Mouse (Mus musculus) layer of hippocampus, postnatal 25 days (tissue): ENCODE data around the gene Itgb1bp1. TPM values are rescaled to one million over a fixed set of nuclear protein-coding genes. Genes with fewer than 3 reads are reported as not detected.

Experiments
- DNase-seq, 2 experiments: peaks; one replicate each; pipeline ENCODE4 v3.0.0; 2022; ENCODE audit warnings: mixed read lengths in 2 of 2, low spot score in 1 of 2; ENCODE audit errors: extremely low spot score in 1 of 2
- total RNA-seq, 2 experiments: library from RNA; stranded (reverse); gene quantifications; 2 replicates each; pipeline ENCODE4 v1.2.3; 2021

The Itgb1bp1 gene
- total RNA-seq, 2 experiments from 2014 or later: 44.4 to 48.6 TPM

GRCm38 (mm10) chr12:21207422-21207821 is 78.7 kb downstream of the Itgb1bp1 start:
- DNase-seq: no peak

- no peak for DNase-seq
Measured at GRCm38 (mm10) chr12:21205799-21206198, 80.3 kb downstream of the Itgb1bp1 start.

DNA sequence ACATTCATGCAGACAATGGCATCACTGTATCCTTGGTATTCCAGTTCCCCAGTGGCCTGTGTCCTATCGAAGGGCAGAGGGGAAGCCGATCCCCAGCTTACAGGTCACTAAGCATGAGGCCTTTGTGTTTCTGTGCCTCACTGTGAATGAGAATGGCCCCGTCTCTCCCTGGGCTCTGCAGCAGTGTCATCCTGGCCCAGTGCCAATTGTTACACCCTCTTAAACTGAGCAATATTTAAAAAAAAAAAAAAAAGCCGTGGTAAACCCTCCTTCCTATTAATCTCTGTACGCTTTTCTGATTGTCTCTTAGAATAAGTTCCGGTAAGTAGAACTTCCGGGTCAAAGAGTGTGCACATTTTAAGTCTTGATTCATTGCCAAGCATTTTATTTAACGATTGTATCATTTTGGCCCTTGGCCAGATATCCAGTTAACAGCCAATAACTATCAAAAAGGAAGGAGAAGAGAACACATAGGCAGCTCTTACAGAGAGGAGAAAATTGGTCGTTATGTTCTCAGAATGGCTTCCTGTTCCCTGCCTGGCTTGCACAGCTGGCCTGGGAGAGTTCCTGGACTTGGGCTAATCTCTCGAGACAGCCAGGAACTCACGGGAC is 81.3 kb downstream of the Itgb1bp1 start:
- DNase-seq: no peak

- DNase-seq: no peak
Measured at GRCm38 (mm10) chr12:21201485-21202269, 84.4 kb downstream of the Itgb1bp1 start.

DNA sequence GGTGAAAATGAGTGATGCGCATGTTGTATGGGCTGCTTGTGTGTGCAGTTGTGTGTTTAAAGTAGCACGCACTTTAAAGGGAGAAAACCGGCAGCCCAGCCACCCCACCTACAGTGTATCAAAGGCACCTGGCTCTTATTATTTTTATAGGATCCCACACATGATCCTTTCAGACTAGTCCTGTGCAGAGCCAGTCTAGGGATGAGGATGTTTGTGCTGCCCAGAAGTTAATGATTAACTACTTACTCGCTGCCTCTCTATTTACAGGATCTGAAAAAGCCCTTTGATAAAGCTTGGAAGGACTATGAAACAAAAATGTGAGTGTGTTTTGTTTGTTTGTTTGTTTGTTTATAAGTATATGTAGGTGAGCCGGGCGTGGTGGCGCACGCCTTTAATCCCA is 85.5 kb downstream of the Itgb1bp1 start:
- DNase-seq: no peak

DNA sequence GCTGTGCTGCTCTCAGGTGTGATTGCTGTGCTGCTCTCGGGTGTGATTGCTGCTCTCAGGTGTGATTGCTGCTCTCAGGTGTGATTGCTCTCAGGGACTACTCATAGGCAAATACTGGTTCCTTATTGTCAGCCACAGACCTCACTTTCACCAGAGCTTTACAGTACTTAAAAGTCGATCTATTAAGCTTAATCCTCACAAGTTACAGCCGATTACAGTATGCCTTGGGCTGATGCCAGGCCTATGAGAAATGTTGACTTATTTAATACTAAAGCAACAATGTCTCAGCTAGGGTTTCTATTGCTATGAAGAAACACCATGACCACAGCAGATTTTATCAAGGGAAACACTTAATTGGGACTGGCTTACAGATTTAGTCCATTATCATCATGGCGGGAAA is 89.7 kb downstream of the Itgb1bp1 start:
- DNase-seq: no peak

DNA sequence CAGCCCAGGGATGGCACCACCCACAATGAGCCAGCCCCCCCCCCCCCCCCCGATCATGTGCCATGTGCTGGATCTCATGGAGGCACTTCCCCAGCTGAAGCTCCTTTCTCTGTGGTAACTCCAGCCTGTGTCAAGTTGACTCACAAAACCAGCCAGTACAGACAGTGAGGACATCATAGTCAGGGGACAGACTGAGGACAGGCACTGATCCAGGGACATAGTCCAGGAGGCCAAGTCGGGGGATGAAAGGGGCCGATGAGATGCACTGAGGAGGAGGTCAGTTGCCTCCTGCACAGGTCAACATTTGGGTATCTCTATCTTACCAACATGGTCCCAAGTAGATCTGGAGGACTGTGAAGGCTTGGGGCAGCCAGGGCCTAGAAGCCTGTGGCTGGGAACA is 90.6 kb downstream of the Itgb1bp1 start:
- no peak for DNase-seq

DNA sequence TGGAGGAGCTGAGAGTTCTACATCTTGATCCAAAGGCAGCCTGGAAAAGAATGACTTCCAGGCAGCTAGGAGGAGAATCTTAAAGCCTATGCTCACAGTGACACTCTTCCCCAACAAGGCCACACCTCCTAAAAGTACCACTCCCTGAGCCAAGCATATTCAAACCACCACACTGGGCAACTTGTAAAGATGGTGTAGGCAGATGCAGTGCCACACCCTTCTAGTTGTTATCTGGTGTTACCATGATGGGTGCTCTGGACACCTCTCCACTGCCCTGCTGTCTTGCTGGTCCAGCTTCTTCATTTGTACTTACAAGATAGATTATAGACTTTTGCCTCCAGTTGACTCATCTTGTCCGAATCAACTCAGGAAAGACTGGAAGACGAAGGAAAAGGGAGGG is 94.5 kb downstream of the Itgb1bp1 start:
- no peak for DNase-seq

Other genes starting within 250 kb of the Itgb1bp1 start
- 10 to 100 TPM; 48.2 to 50.7 TPM for gene Cpsf3, start 893 bp downstream of the Itgb1bp1 start, total RNA-seq
- gene Iah1, start 30.1 kb upstream of the Itgb1bp1 start, total RNA-seq: 10 to 100 TPM; 13.5 to 14.3 TPM
- gene Adam17, start 87.3 kb upstream of the Itgb1bp1 start, total RNA-seq: 10 to 100 TPM; 17.6 to 22.0 TPM
- 100 to 1,000 TPM; 454 to 540 TPM for gene Ywhaq, start 131.4 kb upstream of the Itgb1bp1 start, total RNA-seq